Mouse (Mus musculus) layer of hippocampus, adult 11-12 months (tissue): ENCODE measurements around the gene Slc18b1.
A peak's percentile ranks its signal among the peaks of the same experiment; 100 is the strongest.
"Not testable (repeated sequence)": the region's sequence is repeated elsewhere in the genome, so short reads cannot be mapped to it uniquely, and the experiment has no call there.

Source experiments
- DNase-seq: peaks from one replicate; pipeline ENCODE4 v3.0.0; 2022; ENCODE audit warnings: low spot score

The Slc18b1 gene

DNA sequence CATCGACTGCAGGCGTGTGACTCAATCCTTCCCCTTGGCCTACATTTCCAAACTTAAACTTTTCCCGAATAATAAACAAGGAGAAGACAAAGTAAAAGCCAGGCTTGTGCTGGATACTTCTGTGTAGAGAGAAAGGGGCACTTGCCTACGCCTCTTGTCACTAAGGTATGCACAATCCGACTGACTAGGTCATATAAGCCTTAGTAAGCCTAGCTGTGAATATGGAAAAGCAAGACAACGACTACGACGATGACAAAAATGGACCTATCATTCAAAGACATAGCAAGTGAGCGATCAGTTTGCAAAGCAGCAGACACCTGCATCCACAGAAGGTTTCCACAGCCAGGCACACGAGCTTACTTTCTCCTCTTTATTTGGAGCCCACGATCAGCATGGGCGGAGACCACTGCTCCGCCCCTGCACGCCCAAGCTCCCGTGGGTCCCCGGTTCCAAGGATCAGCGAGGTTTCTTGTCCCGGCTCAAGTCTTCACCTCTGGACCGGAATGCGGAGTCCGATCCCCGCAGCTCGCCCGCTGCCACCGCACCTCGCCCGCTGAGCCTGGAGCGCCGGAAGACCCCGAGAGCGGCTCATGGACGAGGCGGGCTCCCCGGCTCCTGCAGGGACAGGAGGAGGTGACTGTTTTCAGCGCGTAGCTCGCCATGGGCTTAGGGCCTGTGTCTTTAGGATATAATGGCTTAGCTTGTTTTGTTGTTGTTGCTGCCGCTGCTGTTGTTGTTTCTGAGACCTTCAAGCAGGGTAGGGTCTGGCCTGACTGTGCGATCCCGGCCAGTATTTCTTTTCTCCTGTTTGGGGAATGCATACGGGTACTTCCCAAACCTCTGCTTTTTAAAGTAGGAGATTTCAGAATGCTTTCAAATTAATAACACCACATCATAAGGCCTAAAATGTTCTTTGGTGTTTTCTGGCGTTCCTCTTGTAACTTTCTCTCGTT, at the start of gene Slc18b1:
Gene Slc18b1, plus strand, starts transcription at position 436 of the 953 bp plus-strand sequence.
- peak; percentile 31 for DNase-seq

- no peak for DNase-seq
Observed at GRCm38 (mm10) chr10:23754166-23754565, 42.6 kb upstream of the Slc18b1 start.

GRCm38 (mm10) chr10:23777288-23777945, 19.4 kb upstream of the Slc18b1 start:
- DNase-seq = no peak

GRCm38 (mm10) chr10:23780539-23781275, 16.1 kb upstream of the Slc18b1 start:
- DNase-seq = no peak

GRCm38 (mm10) chr10:23781760-23782735, 14.7 kb upstream of the Slc18b1 start:
- no peak for DNase-seq

GRCm38 (mm10) chr10:23782855-23783492, 13.8 kb upstream of the Slc18b1 start:
- DNase-seq = no peak

DNA sequence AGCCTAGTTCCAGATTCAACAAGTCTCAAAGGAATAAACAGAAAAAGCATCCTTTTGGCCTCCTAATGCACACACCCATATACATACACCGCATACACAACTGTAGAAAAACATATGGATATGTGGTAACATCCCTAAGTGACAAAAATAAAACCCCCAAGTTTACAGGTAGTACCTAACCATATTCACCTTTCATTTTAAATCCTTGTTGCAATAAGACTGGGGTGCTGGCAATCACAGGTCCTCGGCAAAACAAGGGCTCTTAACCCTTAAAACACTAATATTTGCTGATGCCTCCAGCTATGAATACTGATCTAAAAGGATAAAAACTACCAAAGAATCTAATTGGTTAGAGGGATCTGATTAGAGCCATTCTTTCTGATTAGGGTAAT, 13.3 kb upstream of the Slc18b1 start:
- DNase-seq = no peak

- no peak for DNase-seq
Observed at GRCm38 (mm10) chr10:23784121-23784520, 12.7 kb upstream of the Slc18b1 start.

DNA sequence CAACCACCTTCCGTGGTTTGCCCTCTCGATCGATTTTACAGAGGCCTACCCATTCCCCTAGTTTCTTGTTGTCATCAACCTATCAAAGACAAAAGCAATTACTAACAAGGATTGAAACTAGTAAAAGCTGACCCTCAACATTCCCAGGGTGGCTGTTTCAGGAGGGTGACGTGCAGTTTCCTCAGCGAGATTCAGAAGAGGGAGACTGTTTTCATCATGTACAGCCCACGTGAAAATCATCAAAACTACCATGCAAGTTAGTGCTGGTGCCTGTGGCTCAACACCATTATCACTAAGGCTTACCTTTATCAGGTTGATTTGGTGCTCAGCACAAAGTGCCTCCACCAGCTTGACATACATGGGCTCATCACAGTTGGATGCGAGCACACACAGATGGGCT, 11.2 kb upstream of the Slc18b1 start:
- not testable (repeated sequence) for DNase-seq

DNA sequence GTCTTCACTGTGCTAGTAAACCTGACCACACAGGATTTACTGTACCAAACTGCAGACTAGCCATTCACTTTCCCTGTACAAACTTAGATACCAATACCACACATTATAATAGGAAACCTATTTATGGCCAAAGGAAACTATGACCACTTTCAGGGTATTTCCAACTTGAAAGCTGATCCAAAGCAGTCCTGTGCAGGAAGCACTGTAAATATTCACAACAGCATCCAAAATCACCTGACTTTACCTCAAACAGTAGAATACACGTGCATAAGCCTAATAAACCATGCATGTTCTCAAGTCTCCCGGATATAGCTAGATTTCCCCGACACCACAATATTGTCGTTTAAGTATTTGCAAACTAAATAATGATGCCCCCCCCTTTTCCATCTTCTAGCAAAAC, 10.7 kb upstream of the Slc18b1 start:
- no peak for DNase-seq

GRCm38 (mm10) chr10:23786631-23787038, 10.2 kb upstream of the Slc18b1 start:
- DNase-seq = not testable (repeated sequence)

DNA sequence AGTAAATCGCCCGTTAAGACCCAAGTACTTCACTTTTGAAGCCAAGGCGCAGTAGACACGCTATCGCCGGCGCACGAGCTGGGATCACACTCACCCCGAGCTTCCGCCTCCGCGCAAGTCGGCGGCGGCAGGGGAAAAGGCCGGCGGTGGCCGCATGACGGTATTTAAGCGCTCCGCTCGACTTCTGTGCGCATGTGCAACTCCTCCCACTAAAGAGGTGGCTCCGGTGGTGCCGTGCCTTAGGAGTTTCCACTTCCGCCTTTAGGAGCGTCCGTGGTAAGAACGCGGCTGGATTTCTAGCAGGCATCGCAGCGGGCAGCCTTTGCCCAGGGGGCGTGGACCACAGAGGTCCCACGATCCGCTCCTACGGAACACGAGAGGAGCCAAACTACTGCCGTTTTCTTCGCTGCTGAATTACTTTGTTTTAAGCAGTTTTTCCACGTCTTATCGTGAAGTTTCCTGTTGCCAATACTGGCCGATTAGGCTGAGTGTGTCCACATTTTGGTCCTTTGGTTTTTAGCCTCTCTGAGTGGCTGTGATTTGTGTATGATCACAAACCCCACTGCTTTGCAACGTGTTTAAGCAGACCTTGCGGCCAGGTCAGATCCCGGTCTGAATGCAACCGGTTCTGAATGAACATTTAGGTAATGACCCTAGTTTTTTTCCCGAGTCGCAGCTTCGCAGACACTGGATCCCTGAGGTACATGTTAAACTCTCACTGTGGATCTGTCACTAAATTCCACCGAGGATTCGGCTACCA, 9.5 kb upstream of the Slc18b1 start, which contains the start of gene Rps12:
Gene Rps12, minus strand, starts transcription at position 214 of the 760 bp plus-strand sequence.
- DNase-seq = peak; percentile 99

GRCm38 (mm10) chr10:23788056-23788600, 8.7 kb upstream of the Slc18b1 start:
- no peak for DNase-seq

- no peak for DNase-seq
Observed at GRCm38 (mm10) chr10:23795871-23796520, 790 bp upstream of the Slc18b1 start.

DNA sequence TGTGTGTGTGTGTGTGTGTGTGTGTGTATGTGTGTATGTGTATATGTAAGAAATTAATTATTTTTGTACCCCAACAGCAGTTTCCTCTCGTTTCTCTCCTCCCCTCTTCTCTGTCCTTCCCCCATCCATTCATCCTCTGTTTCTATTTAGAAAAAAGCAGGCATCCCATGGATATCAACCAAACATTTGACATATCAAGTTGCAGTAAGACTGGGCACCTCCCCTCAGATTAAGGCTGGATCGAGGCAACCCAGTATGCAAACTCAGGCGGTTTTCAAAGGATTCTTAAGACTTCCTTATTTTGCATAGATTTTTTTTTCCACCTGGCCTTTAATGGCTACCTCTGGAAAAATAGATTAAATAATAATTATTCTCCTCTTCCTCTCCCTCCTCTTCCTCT, 820 bp downstream of the Slc18b1 start:
- DNase-seq = no peak

- no peak for DNase-seq
Observed at GRCm38 (mm10) chr10:23798142-23798541, 1.4 kb downstream of the Slc18b1 start.

DNA sequence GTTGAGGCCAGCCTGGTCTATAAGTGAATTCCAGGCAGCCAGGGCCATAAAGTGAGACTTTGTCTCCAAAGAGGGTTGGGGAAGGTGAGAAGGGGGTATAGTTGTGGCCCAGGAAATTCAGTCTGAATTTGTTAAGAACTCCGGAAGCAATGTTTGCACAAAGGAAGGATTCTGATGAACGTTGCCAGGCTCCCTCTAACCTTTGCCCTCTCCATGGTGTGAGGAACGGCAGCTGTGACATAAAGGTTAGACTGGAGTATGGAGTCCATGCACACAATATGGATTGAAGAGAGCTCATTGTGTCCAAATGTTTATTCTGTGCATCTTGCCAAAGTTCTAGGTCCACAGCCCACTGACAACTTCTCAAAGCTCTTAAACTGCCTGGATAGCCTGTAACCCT, 3.1 kb downstream of the Slc18b1 start:
- DNase-seq = no peak

- no peak for DNase-seq
Observed at GRCm38 (mm10) chr10:23802911-23803310, 6.1 kb downstream of the Slc18b1 start.

GRCm38 (mm10) chr10:23804665-23805064, 7.9 kb downstream of the Slc18b1 start:
- DNase-seq = no peak
